Mouse (Mus musculus) CH12.LX (cell line): ENCODE measurements at regions not wholly inside any gene's neighbourhood (a gene's known extent, or its start where the extent isn't known, plus 50 kb on each side); places are given as distances from the start of the nearest gene placed in this dataset.

ENCODE experiments used
- DNase-seq: peaks from one replicate; pipeline ENCODE4 v3.0.0-alpha.2; 2013; ENCODE audit errors: extremely low read depth
- H3K27ac ChIP-seq: 2 replicates; pipeline ENCODE4 v1.5.1; 2012; ENCODE audit warnings: low read depth, mild to moderate bottlenecking, control low read depth, moderate library complexity; ENCODE audit not compliant: insufficient read depth
- H3K27me3 ChIP-seq: replicated peaks from 2 replicates; pipeline ENCODE3; 2012; ENCODE audit warnings: inconsistent platforms
- H3K36me3 ChIP-seq, 2 experiments: replicated peaks in 1 of 2; 2 replicates each; pipeline versions ENCODE3 to v1.6.1; 2012; ENCODE audit warnings: inconsistent platforms in 1 of 2, low read length in 1 of 2, mild to moderate bottlenecking in 1 of 2, mixed read lengths in 1 of 2, moderate library complexity in 1 of 2; ENCODE audit not compliant: control insufficient read depth in 1 of 2, insufficient read depth in 1 of 2
- H3K4me1 ChIP-seq, 2 experiments: 2 replicates each; pipeline ENCODE4 v1.6.1; 2012; ENCODE audit warnings: inconsistent platforms in 1 of 2, moderate library complexity in 1 of 2; ENCODE audit not compliant: insufficient read depth in 2 of 2, control insufficient read depth in 1 of 2
- H3K4me2 ChIP-seq: 2 replicates; pipeline ENCODE4 v1.6.1; 2012; ENCODE audit warnings: low read depth, mild to moderate bottlenecking, control low read depth; ENCODE audit not compliant: poor library complexity, insufficient read depth, severe bottlenecking
- H3K4me3 ChIP-seq, 3 experiments: fragments of 150-350 bp in 1 of 3; sonication (generic) in 1 of 3; replicated peaks in 1 of 3; 2 replicates each; pipeline versions ENCODE3 to v1.5.1; 2011 to 2012; ENCODE audit warnings: low read depth in 2 of 3, low read length in 2 of 3, mild to moderate bottlenecking in 2 of 3, moderate library complexity in 2 of 3, control low read depth in 1 of 3, improper control_type of control experiment in 1 of 3, inconsistent platforms in 1 of 3, mixed read lengths in 1 of 3; ENCODE audit not compliant: poor library complexity in 1 of 3
- H3K79me2 ChIP-seq: replicated peaks from 2 replicates; pipeline ENCODE4 v1.6.1; 2012; ENCODE audit warnings: mild to moderate bottlenecking, moderate library complexity; ENCODE audit not compliant: control insufficient read depth, poor library complexity, insufficient read depth, severe bottlenecking; ENCODE audit errors: extremely low read depth
- H3K9ac ChIP-seq: 2 replicates; pipeline ENCODE4 v1.6.1; 2012; ENCODE audit warnings: low read depth, mild to moderate bottlenecking, control low read depth, moderate library complexity; ENCODE audit not compliant: insufficient read depth
- H3K9me3 ChIP-seq: replicated peaks from 2 replicates; pipeline ENCODE3; 2012; ENCODE audit warnings: low read length, inconsistent platforms, mixed read lengths
- BHLHE40 ChIP-seq: IDR thresholded peaks from 2 replicates; pipeline ENCODE4 v1.6.1; 2011; ENCODE audit warnings: mild to moderate bottlenecking, low read depth, low read length, improper control_type of control experiment
- CHD1 ChIP-seq: IDR thresholded peaks from 2 replicates; pipeline ENCODE4 v1.6.1; 2012; ENCODE audit warnings: low read depth, low read length, improper control_type of control experiment, inconsistent platforms
- CHD2 ChIP-seq: IDR thresholded peaks from 2 replicates; pipeline ENCODE4 v1.6.1; 2011; ENCODE audit warnings: low read length, improper control_type of control experiment
- CTCF ChIP-seq, 2 experiments: IDR thresholded peaks in 1 of 2; conservative IDR thresholded peaks in 1 of 2; 2 replicates each; pipeline ENCODE4 v1.5.1; 2011 to 2012; ENCODE audit warnings: low read depth in 2 of 2, low read length in 2 of 2, improper control_type of control experiment in 1 of 2, inconsistent platforms in 1 of 2, mild to moderate bottlenecking in 1 of 2, moderate library complexity in 1 of 2
- E2F4 ChIP-seq: IDR thresholded peaks from 2 replicates; pipeline ENCODE4 v1.6.1; 2011; ENCODE audit warnings: low read depth, low read length, improper control_type of control experiment; ENCODE audit not compliant: insufficient replicate concordance
- ELF1 ChIP-seq: IDR thresholded peaks from 2 replicates; pipeline ENCODE4 v1.6.1; 2014; ENCODE audit warnings: low read depth, mild to moderate bottlenecking, inconsistent platforms, low read length, improper control_type of control experiment
- EP300 ChIP-seq: IDR thresholded peaks from 2 replicates; pipeline ENCODE4 v1.6.1; 2011; ENCODE audit warnings: low read length, improper control_type of control experiment
- ETS1 ChIP-seq: conservative IDR thresholded peaks from 2 replicates; pipeline ENCODE4 v1.6.1; 2012; ENCODE audit warnings: low read depth, mild to moderate bottlenecking, inconsistent platforms, low read length, improper control_type of control experiment, moderate library complexity
- GABPA ChIP-seq: IDR thresholded peaks from 2 replicates; pipeline ENCODE4 v1.6.1; 2012; ENCODE audit warnings: low read depth, low read length, improper control_type of control experiment, inconsistent platforms; ENCODE audit not compliant: insufficient replicate concordance
- HCFC1 ChIP-seq: IDR thresholded peaks from 2 replicates; pipeline ENCODE4 v1.6.1; 2012; ENCODE audit warnings: low read depth, mild to moderate bottlenecking, inconsistent platforms, low read length, improper control_type of control experiment
- IRF4 ChIP-seq: IDR thresholded peaks from 2 replicates; pipeline ENCODE4 v1.6.1; 2014; ENCODE audit warnings: low read depth, mild to moderate bottlenecking, inconsistent platforms, low read length, improper control_type of control experiment
- JUN ChIP-seq: IDR thresholded peaks from 2 replicates; pipeline ENCODE4 v1.6.1; 2011; ENCODE audit warnings: low read depth, mild to moderate bottlenecking, low read length, improper control_type of control experiment, moderate library complexity; ENCODE audit not compliant: insufficient read depth
- JUND ChIP-seq: conservative IDR thresholded peaks from 2 replicates; pipeline ENCODE4 v1.6.1; 2011; ENCODE audit warnings: low read depth, low read length, improper control_type of control experiment
- KAT2A ChIP-seq: IDR thresholded peaks from 2 replicates; pipeline ENCODE4 v1.6.1; 2012; ENCODE audit warnings: low read length, improper control_type of control experiment, inconsistent platforms; ENCODE audit not compliant: insufficient replicate concordance
- MAFK ChIP-seq: IDR thresholded peaks from 2 replicates; pipeline ENCODE4 v1.6.1; 2011; ENCODE audit warnings: low read length, improper control_type of control experiment; ENCODE audit not compliant: insufficient replicate concordance
- MAX ChIP-seq: IDR thresholded peaks from 2 replicates; pipeline ENCODE4 v1.6.1; 2011; ENCODE audit warnings: low read length, improper control_type of control experiment
- MAZ ChIP-seq: IDR thresholded peaks from 2 replicates; pipeline ENCODE4 v1.6.1; 2012; ENCODE audit warnings: low read depth, mild to moderate bottlenecking, inconsistent platforms, low read length, improper control_type of control experiment, moderate library complexity
- MEF2A ChIP-seq: IDR thresholded peaks from 2 replicates; pipeline ENCODE4 v1.6.1; 2014; ENCODE audit warnings: low read depth, mild to moderate bottlenecking, inconsistent platforms, low read length, improper control_type of control experiment, borderline replicate concordance
- MXI1 ChIP-seq: IDR thresholded peaks from 2 replicates; pipeline ENCODE4 v1.6.1; 2011; ENCODE audit warnings: mild to moderate bottlenecking, low read depth, low read length, improper control_type of control experiment
- MYC ChIP-seq: IDR thresholded peaks from 2 replicates; pipeline ENCODE4 v1.6.1; 2011; ENCODE audit warnings: low read depth, mild to moderate bottlenecking, improper control_type of control experiment, low read length
- NELFE ChIP-seq: IDR thresholded peaks from 2 replicates; pipeline ENCODE4 v1.6.1; 2011; ENCODE audit warnings: low read depth, low read length, improper control_type of control experiment
- NRF1 ChIP-seq: IDR thresholded peaks from 2 replicates; pipeline ENCODE4 v1.6.1; 2014; ENCODE audit warnings: low read depth, mild to moderate bottlenecking, inconsistent platforms, low read length, improper control_type of control experiment, moderate library complexity
- PAX5 ChIP-seq: IDR thresholded peaks from 2 replicates; pipeline ENCODE4 v1.6.1; 2012; ENCODE audit warnings: low read length, inconsistent platforms, mixed read lengths
- POLR2A ChIP-seq: IDR thresholded peaks from 2 replicates; pipeline ENCODE4 v1.6.1; 2011; ENCODE audit warnings: low read depth, mild to moderate bottlenecking, improper control_type of control experiment, low read length
- POLR2AphosphoS2 ChIP-seq: IDR thresholded peaks from 2 replicates; pipeline ENCODE4 v1.6.1; 2011; ENCODE audit warnings: low read depth, low read length, improper control_type of control experiment
- RAD21 ChIP-seq: IDR thresholded peaks from 2 replicates; pipeline ENCODE4 v1.6.1; 2011; ENCODE audit warnings: low read depth, mild to moderate bottlenecking, low read length, improper control_type of control experiment, moderate library complexity
- RCOR1 ChIP-seq: conservative IDR thresholded peaks from 2 replicates; pipeline ENCODE4 v1.6.1; 2012; ENCODE audit warnings: low read depth, mild to moderate bottlenecking, inconsistent platforms, low read length, improper control_type of control experiment
- SIN3A ChIP-seq: IDR thresholded peaks from 2 replicates; pipeline ENCODE4 v1.6.1; 2012; ENCODE audit warnings: low read length, improper control_type of control experiment, inconsistent platforms
- SMC3 ChIP-seq: IDR thresholded peaks from 2 replicates; pipeline ENCODE4 v1.6.1; 2011; ENCODE audit warnings: low read depth, low read length, improper control_type of control experiment
- TBP ChIP-seq: conservative IDR thresholded peaks from 2 replicates; pipeline ENCODE4 v1.6.1; 2011; ENCODE audit warnings: low read depth, low read length, improper control_type of control experiment
- TCF12 ChIP-seq: IDR thresholded peaks from 2 replicates; pipeline ENCODE4 v1.6.1; 2014; ENCODE audit warnings: low read depth, mild to moderate bottlenecking, inconsistent platforms, low read length, improper control_type of control experiment
- UBTF ChIP-seq: IDR thresholded peaks from 2 replicates; pipeline ENCODE4 v1.6.1; 2012; ENCODE audit warnings: low read depth, mild to moderate bottlenecking, inconsistent platforms, low read length, improper control_type of control experiment, moderate library complexity
- USF1 ChIP-seq: IDR thresholded peaks from 2 replicates; pipeline ENCODE4 v1.6.1; 2014; ENCODE audit warnings: low read depth, mild to moderate bottlenecking, inconsistent platforms, low read length, improper control_type of control experiment
- USF2 ChIP-seq: conservative IDR thresholded peaks from 2 replicates; pipeline ENCODE4 v1.6.1; 2011; ENCODE audit warnings: low read depth, low read length, improper control_type of control experiment
- ZC3H11A ChIP-seq: IDR thresholded peaks from 2 replicates; pipeline ENCODE4 v1.6.1; 2012; ENCODE audit warnings: low read depth, mild to moderate bottlenecking, inconsistent platforms, low read length, improper control_type of control experiment
- ZKSCAN1 ChIP-seq: IDR thresholded peaks from 2 replicates; pipeline ENCODE4 v1.6.1; 2012; ENCODE audit warnings: low read depth, inconsistent platforms, low read length, improper control_type of control experiment, borderline replicate concordance
- ZMIZ1 ChIP-seq: IDR thresholded peaks from 2 replicates; pipeline ENCODE4 v1.6.1; 2012; ENCODE audit warnings: low read depth, mild to moderate bottlenecking, inconsistent platforms, low read length, improper control_type of control experiment
- ZNF384 ChIP-seq: IDR thresholded peaks from 2 replicates; pipeline ENCODE4 v1.6.1; 2012; ENCODE audit warnings: low read depth, low read length, improper control_type of control experiment, inconsistent platforms
- dilution Hi-C: fragments of 300-500 bp; cut with MboI; formaldehyde crosslinking; loops from 2 replicates; pipeline ENCODE4 v1.14.3; 2020; ENCODE audit warnings: low sequenced_read_pairs; ENCODE audit not compliant: extremely low pct_unique_long_range_greater_than_20kb, extremely low pct_ligation_motif_present
- in situ Hi-C: fragments of 300-500 bp; cut with MboI; formaldehyde crosslinking; loops from 3 replicates; pipeline ENCODE4 v1.14.3; 2019; ENCODE audit warnings: low sequenced_read_pairs, low pct_ligation_motif_present, low pct_unique_long_range_greater_than_20kb, mixed read lengths

- Histone ChIP-seq H3K79me2 (no peaks in the 10 kb centered on the region), H3K9me3 (no peaks in the 10 kb centered on the region), H3K36me3 (no peaks in the 10 kb centered on the region), H3K4me2 (peak overlapping the region; percentile 98), H3K4me3 (no peak overlapping the region), H3K9ac (no peak overlapping the region), H3K4me1 (peaks cover 0 to 17% of the 10 kb centered on the region in 2 experiments; a peak in 2 of 4 replicates), H3K27ac (no peak overlapping the region), H3K27me3 (no peaks in the 10 kb centered on the region)
- in situ Hi-C loops, result no loop called here
- TF ChIP-seq USF2 (no peak), HCFC1 (no peak), MAX (no peak), ZKSCAN1 (no peak), SIN3A (no peak), CHD1 (no peak), MEF2A (0 out of 2 replicates have a peak, but pooled peaks have one; percentile 13), TBP (no peak), RAD21 (no peak), ZMIZ1 (no peak), GABPA (no peak), POLR2AphosphoS2 (no peak), UBTF (no peak), MAZ (no peak), MAFK (peak; percentile 38; the same call in 1 of the 2 replicates), E2F4 (no peak), ZNF384 (no peak), JUN (no peak), NRF1 (no peak), JUND (no peak), MXI1 (no peak), CHD2 (no peak), TCF12 (peak; percentile 52; the same call in 1 of the 2 replicates), IRF4 (0 out of 2 replicates have a peak, but pooled peaks have one; percentile 14), SMC3 (no peak), ETS1 (peak; percentile 22; the same call in 1 of the 2 replicates), PAX5 (no peak), MYC (no peak), NELFE (no peak), USF1 (no peak), CTCF (conservative IDR thresholded peaks at IDR 0.05 in 1 of 2, IDR thresholded peaks at IDR 0.05 in 1 of 2; ENCODE audit: low read depth in 2 of 2, low read length in 2 of 2) (no peak), KAT2A (no peak), RCOR1 (no peak), POLR2A (no peak), ZC3H11A (no peak), EP300 (peak; percentile 69), ELF1 (no peak), BHLHE40 (0 out of 2 replicates have a peak, but pooled peaks have one; percentile 33)
- peak; percentile 78 for DNase-seq
- dilution Hi-C loops, result no loop called here
Measured at GRCm38 (mm10) chr2:51038685-51039084, 110.2 kb downstream of the Rnd3 start.
